Mouse (Mus musculus) thymus, adult 2 months (tissue): ENCODE measurements around the gene Pde11a.

Experiments
- CTCF ChIP-seq: fragments of 200-500 bp; IDR thresholded peaks from 2 replicates; pipeline ENCODE4 v1.5.1; 2012; ENCODE audit warnings: mild to moderate bottlenecking, control low read depth, low read length, moderate library complexity, borderline replicate concordance; ENCODE audit not compliant: control insufficient read depth, poor library complexity, insufficient read depth; ENCODE audit errors: extremely low read depth
- POLR2A ChIP-seq: fragments of 200-500 bp; IDR thresholded peaks from 2 replicates; pipeline ENCODE4 v1.6.1; 2012; ENCODE audit warnings: mild to moderate bottlenecking, low read length, control low read depth, moderate library complexity; ENCODE audit not compliant: control insufficient read depth, poor library complexity, insufficient read depth; ENCODE audit errors: extremely low read depth

GRCm38 (mm10) chr2:76073079-76073478 is 265.5 kb downstream of the Pde11a start:
- no peak for TF ChIP-seq CTCF
- TF ChIP-seq POLR2A, result no peak
